Mouse (Mus musculus) neutrophil, adult 59 days (primary cell): ENCODE measurements around the gene Serpinb6a. TPM values are rescaled to one million over a fixed set of nuclear protein-coding genes. Genes with fewer than 3 reads are reported as not detected.

ENCODE experiments used
- total RNA-seq, 2 experiments: library from RNA; stranded (reverse); gene quantifications; 1 replicate in 1 of 2; 2 replicates in 1 of 2; pipeline ENCODE4 v1.2.4; 2023

The Serpinb6a gene
- total RNA-seq = 10 to 100 TPM; 19.3 to 22.5 TPM

GRCm38 (mm10) chr13:34002058-34003006, at the start of gene Serpinb6a, which contains the start of gene Ripk1:
TSS of gene Serpinb6a (minus strand) at chr13:34002794.
TSS of gene Ripk1 (plus strand) at chr13:34002363.

GRCm38 (mm10) chr13:34037172-34038055, 34.8 kb upstream of the Serpinb6a start, which contains the start of gene Bphl:
TSS of gene Bphl (plus strand) at chr13:34037597.

GRCm38 (mm10) chr13:33964206-33965046, 38.2 kb downstream of the Serpinb6a start, which contains the start of gene Nqo2:
TSS of gene Nqo2 (plus strand) at chr13:33964687.

GRCm38 (mm10) chr13:33905176-33905954, 97.2 kb downstream of the Serpinb6a start, which contains the start of gene Serpinb6c:
TSS of gene Serpinb6c (minus strand) at chr13:33905708.

Other genes starting within 250 kb of the Serpinb6a start
- not detected for gene Serpinb6e, start 159.4 kb downstream of the Serpinb6a start, total RNA-seq
- not detected for gene Serpinb6c, start 97.1 kb downstream of the Serpinb6a start, total RNA-seq
- gene Nqo2, start 38.1 kb downstream of the Serpinb6a start, total RNA-seq = 10 to 100 TPM; 28.0 to 30.2 TPM
- gene Ripk1, start 431 bp downstream of the Serpinb6a start, total RNA-seq = 10 to 100 TPM; 73.4 to 76.8 TPM
- 10 to 100 TPM; 14.7 to 20.8 TPM for gene Bphl, start 34.8 kb upstream of the Serpinb6a start, total RNA-seq
- 10 to 100 TPM; 17.0 to 18.8 TPM for gene Tubb2a, start 75.2 kb upstream of the Serpinb6a start, total RNA-seq
- gene Tubb2b, start 127.7 kb upstream of the Serpinb6a start, total RNA-seq = under 1 TPM in 1 of 2 experiments, not detected in 1; 0.33 TPM
- 10 to 100 TPM; 12.5 to 21.0 TPM for gene Psmg4, start 160.2 kb upstream of the Serpinb6a start, total RNA-seq